Mouse (Mus musculus): ENCODE measurements around the gene Rad51b. TPM values are rescaled to one million over a fixed set of nuclear protein-coding genes. Genes with fewer than 3 reads are reported as not detected.

Gene Rad51b
- total and polyA plus RNA-seq, 3 experiments = 6.5 to 8.6 (median 8.5) TPM

DNA sequence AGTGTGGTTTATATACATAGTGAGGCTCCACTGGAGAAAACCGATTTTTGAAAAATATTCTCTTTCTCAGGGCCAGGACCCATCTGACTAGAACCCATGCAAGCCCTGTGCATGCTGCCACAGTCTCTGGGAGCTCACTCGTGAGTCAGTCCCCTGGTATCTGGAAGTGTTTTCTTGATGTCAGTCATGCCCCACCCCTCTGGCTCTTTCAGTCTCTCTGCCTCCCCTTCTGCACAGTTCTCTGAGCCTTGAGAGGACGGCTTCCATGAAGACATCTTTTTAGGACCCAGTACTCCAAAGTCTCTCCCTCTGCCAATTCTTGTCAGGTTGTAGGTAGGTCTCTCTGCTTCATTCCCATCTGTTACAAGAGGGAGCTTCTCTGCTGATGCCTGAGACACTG lies 86.5 kb downstream of the Rad51b start:
- Histone ChIP-seq H3K79me2 (replicated peaks; ENCODE audit: control insufficient read depth, extremely low read depth, insufficient read depth, poor library complexity, severe bottlenecking) (no peaks in the 10 kb centered on the region), H3K4me3 (replicated peaks in 1 of 3; ENCODE audit: low read depth in 2 of 3, low read length in 2 of 3, poor library complexity in 1 of 3) (no peak overlapping the region), H3K27ac (ENCODE audit: insufficient read depth, low read depth) (no peak overlapping the region), H3K4me1 (ENCODE audit: control insufficient read depth in 1 of 2, insufficient read depth in 2 of 2) (peaks cover 0 to 4% of the 10 kb centered on the region in 2 experiments; a peak in 2 of 4 replicates), H3K9me3 (replicated peaks; ENCODE audit: low read length) (no peaks in the 10 kb centered on the region), H3K4me2 (ENCODE audit: insufficient read depth, low read depth, poor library complexity, severe bottlenecking) (no peak overlapping the region), H3K9ac (ENCODE audit: insufficient read depth, low read depth) (no peak overlapping the region), H3K27me3 (replicated peaks) (no peaks in the 10 kb centered on the region), H3K36me3 (replicated peaks in 1 of 2; ENCODE audit: control insufficient read depth in 1 of 2, insufficient read depth in 1 of 2, low read length in 1 of 2) (peaks cover 0 to 2% of the 10 kb centered on the region in 2 experiments)
- no peak for TF ChIP-seq BHLHE40 (IDR thresholded peaks at IDR 0.05; ENCODE audit: low read depth, low read length)
- no peak for TF ChIP-seq HCFC1 (IDR thresholded peaks at IDR 0.05; ENCODE audit: low read depth, low read length)
- TF ChIP-seq ZKSCAN1 (IDR thresholded peaks at IDR 0.05; ENCODE audit: borderline replicate concordance, low read depth, low read length) = no peak
- TF ChIP-seq ZNF384 (IDR thresholded peaks at IDR 0.05; ENCODE audit: low read depth, low read length) = no peak
- no peak for TF ChIP-seq IRF4 (IDR thresholded peaks at IDR 0.05; ENCODE audit: low read depth, low read length)
- dilution Hi-C loops (cut with MboI; ENCODE audit: extremely low pct_ligation_motif_present, extremely low pct_unique_long_range_greater_than_20kb, low sequenced_read_pairs) (no loop called here), in situ Hi-C loops (cut with MboI; ENCODE audit: low pct_ligation_motif_present, low pct_unique_long_range_greater_than_20kb, low sequenced_read_pairs) (no loop called here)
- no peak for DNase-seq (ENCODE audit: extremely low read depth)

DNA sequence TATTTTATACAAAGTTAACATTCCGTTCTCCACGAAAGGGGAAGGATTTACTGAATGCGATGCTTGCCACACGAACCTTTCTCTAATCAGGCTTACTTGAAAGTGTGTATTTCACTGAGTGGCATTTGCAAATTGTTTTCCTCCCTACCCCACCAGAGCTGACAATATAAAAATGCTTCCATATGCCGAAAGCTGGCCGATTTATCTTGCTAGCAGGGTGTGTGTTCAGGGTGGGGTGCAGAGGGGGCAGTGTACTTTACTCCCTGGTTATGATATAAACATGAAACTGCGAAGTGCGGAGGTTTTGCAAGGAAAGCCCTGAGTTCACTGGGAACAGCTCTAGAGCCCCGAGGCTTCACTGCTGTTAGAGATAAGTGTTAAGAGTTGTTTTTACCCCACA lies 87.7 kb downstream of the Rad51b start:
- TF ChIP-seq MYC (IDR thresholded peaks at IDR 0.05; ENCODE audit: low read depth, low read length) = no peak
- no peak for TF ChIP-seq HCFC1 (IDR thresholded peaks at IDR 0.05; ENCODE audit: low read depth, low read length)
- no peak for TF ChIP-seq CTCF (conservative IDR thresholded peaks at IDR 0.05 in 1 of 2, IDR thresholded peaks at IDR 0.05 in 1 of 2; ENCODE audit: low read depth in 2 of 2, low read length in 2 of 2)
- no peak for TF ChIP-seq PAX5 (IDR thresholded peaks at IDR 0.05; ENCODE audit: low read length)
- no peak for TF ChIP-seq UBTF (IDR thresholded peaks at IDR 0.05; ENCODE audit: low read depth, low read length)
- no peak for TF ChIP-seq MXI1 (IDR thresholded peaks at IDR 0.05; ENCODE audit: low read depth, low read length)
- TF ChIP-seq USF2 (conservative IDR thresholded peaks at IDR 0.05; ENCODE audit: low read depth, low read length) = no peak
- Histone ChIP-seq H3K27me3 (replicated peaks) (no peaks in the 10 kb centered on the region), H3K4me1 (ENCODE audit: control insufficient read depth in 1 of 2, insufficient read depth in 2 of 2) (peaks cover 0 to 4% of the 10 kb centered on the region in 2 experiments; a peak in 2 of 4 replicates), H3K27ac (ENCODE audit: insufficient read depth, low read depth) (no peak overlapping the region), H3K4me2 (ENCODE audit: insufficient read depth, low read depth, poor library complexity, severe bottlenecking) (no peak overlapping the region), H3K79me2 (replicated peaks; ENCODE audit: control insufficient read depth, extremely low read depth, insufficient read depth, poor library complexity, severe bottlenecking) (no peaks in the 10 kb centered on the region), H3K9ac (ENCODE audit: insufficient read depth, low read depth) (no peak overlapping the region), H3K9me3 (replicated peaks; ENCODE audit: low read length) (no peaks in the 10 kb centered on the region), H3K36me3 (replicated peaks in 1 of 2; ENCODE audit: control insufficient read depth in 1 of 2, insufficient read depth in 1 of 2, low read length in 1 of 2) (peaks cover 0 to 2% of the 10 kb centered on the region in 2 experiments), H3K4me3 (replicated peaks in 1 of 3; ENCODE audit: low read depth in 2 of 3, low read length in 2 of 3, poor library complexity in 1 of 3) (no peak overlapping the region)
- dilution Hi-C loops (cut with MboI; ENCODE audit: extremely low pct_ligation_motif_present, extremely low pct_unique_long_range_greater_than_20kb, low sequenced_read_pairs) (no loop called here), in situ Hi-C loops (cut with MboI; ENCODE audit: low pct_ligation_motif_present, low pct_unique_long_range_greater_than_20kb, low sequenced_read_pairs) (no loop called here)
- no peak for DNase-seq (ENCODE audit: extremely low read depth)

DNA sequence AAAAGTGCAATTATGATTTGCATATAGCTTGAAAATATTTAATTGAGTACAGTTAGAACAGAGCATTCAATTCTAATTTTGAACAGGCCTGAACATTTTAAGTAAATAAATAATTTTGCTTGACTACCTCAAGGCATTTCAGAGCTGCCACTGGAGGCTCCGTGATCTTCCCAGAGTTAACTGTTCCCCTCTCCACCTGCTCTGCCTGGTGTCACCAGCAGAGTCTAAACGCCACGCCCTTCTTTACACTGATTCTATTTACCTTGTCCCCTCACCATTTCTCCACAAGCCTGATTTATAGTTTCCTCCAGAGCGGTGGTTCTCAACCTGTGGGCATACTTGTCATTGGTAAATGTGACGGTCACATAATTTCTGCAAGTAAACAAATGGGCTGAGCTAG lies 88.1 kb downstream of the Rad51b start:
- Histone ChIP-seq H3K27ac (ENCODE audit: insufficient read depth, low read depth) (no peak overlapping the region), H3K27me3 (replicated peaks) (no peaks in the 10 kb centered on the region), H3K4me3 (replicated peaks in 1 of 3; ENCODE audit: low read depth in 2 of 3, low read length in 2 of 3, poor library complexity in 1 of 3) (no peak overlapping the region), H3K4me2 (ENCODE audit: insufficient read depth, low read depth, poor library complexity, severe bottlenecking) (no peak overlapping the region), H3K36me3 (replicated peaks in 1 of 2; ENCODE audit: control insufficient read depth in 1 of 2, insufficient read depth in 1 of 2, low read length in 1 of 2) (peaks cover 0 to 2% of the 10 kb centered on the region in 2 experiments), H3K9me3 (replicated peaks; ENCODE audit: low read length) (no peaks in the 10 kb centered on the region), H3K4me1 (ENCODE audit: control insufficient read depth in 1 of 2, insufficient read depth in 2 of 2) (peaks cover 0 to 4% of the 10 kb centered on the region in 2 experiments; a peak in 2 of 4 replicates), H3K9ac (ENCODE audit: insufficient read depth, low read depth) (no peak overlapping the region), H3K79me2 (replicated peaks; ENCODE audit: control insufficient read depth, extremely low read depth, insufficient read depth, poor library complexity, severe bottlenecking) (no peaks in the 10 kb centered on the region)
- no peak for DNase-seq (ENCODE audit: extremely low read depth)
- in situ Hi-C loops (cut with MboI; ENCODE audit: low pct_ligation_motif_present, low pct_unique_long_range_greater_than_20kb, low sequenced_read_pairs) (no loop called here), dilution Hi-C loops (cut with MboI; ENCODE audit: extremely low pct_ligation_motif_present, extremely low pct_unique_long_range_greater_than_20kb, low sequenced_read_pairs) (no loop called here)
- TF ChIP-seq POLR2AphosphoS2 (IDR thresholded peaks at IDR 0.05; ENCODE audit: low read depth, low read length) = no peak
